Mouse (Mus musculus): Measurements from ENCODE around the gene Gm1123.

The Gm1123 gene

DNA sequence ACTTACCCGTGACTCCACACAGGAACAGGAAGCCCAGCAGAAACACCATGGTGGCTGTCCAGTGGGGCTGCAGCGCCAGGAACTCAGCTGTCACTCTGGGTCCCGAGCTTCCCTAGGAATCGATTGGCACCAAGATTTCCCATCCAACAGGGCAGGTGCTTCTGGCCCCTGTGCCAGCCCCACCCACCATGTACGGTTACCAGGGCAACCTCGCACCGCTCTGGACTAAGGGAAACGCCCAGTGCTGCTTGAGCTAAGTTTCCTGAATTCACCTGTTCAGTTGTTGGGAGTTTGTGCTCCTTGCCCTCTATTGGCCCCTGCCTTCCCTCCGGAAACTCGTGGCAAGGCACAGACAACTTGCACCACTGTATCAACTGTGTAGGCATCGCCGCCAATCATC, at the start of gene Gm1123:
Gm1123 (minus strand) TSS at position 141 of the 400 bp plus-strand sequence.
- DNase-seq (ENCODE audit: low spot score): no peak

DNA sequence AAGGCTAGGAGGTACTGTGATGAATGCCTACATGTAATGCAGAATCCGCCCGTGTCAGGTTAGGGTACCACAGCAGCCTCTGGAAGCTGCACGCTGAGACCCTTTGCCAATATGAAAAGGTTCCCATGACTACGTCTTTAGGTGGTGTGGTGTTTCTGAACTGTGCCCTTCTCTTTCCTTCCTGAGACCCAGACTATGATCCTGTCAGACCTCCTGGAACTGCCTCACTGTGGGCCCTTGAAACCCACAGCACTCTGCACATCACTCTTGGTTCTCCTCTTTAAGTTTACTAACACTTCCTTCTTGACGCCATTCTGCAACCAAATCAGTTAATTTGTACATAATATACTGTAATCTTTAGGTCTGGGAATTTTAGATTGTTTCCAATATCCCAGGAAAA, 46.2 kb upstream of the Gm1123 start:
- no peak for DNase-seq (ENCODE audit: low spot score)

DNA sequence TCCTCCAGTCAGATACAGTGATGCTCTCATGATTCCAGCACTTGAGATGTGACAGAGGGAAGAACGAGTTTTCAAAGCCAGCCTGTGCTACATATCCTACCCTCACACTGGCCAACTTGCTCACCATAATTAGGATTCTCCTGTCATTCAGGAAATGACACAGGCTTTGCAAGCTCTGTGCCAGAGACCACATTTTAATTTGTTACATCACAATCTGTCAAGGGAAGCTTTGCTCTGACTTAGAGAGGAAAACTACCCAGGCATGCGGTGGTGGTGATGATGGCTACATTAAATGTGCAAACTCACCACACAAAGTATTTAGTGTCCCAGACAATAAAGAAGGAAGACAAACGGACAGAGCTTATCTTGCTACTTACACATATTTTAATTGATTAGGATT, 45.8 kb upstream of the Gm1123 start:
- DNase-seq (ENCODE audit: low spot score): no peak

DNA sequence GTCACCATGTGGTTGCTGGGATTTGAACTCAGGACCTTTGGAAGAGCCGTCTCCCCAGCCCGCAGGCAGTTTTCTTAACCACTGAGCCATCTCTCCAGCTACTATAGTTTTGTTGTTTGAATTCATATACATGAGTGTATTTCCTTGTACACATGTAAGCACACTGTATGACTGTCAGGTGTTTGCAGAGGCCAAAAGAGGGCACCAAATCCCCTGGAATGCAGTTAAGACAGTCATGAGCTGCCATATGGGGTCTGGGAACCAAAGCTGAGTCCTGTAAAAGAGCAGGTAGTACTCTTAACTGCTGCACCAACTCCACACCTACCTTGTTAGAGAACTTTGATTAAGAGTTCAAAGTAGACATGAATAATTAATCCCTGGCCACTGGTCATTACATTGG, 45.1 kb upstream of the Gm1123 start:
- no peak for DNase-seq (ENCODE audit: low spot score)

DNA sequence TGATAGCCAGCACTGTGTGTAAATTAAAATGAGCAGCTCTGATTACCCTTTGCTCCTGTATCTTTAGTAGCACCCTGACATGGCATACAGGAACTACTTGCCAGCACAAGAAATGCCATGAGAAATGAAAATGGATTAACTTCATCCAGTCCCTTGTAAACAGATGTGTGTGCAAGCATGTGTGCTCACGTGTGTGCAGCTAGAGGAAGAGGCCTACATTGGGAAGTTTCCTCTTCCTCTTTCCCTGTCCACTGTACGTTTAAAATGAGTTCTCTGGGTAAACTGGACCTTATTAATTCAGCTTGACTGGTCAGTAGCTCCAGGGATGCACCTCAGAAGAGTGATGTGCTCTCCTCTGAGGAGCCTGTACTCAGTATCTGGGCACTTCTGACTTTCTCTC, 38.9 kb upstream of the Gm1123 start:
- no peak for DNase-seq (ENCODE audit: low spot score)

DNA sequence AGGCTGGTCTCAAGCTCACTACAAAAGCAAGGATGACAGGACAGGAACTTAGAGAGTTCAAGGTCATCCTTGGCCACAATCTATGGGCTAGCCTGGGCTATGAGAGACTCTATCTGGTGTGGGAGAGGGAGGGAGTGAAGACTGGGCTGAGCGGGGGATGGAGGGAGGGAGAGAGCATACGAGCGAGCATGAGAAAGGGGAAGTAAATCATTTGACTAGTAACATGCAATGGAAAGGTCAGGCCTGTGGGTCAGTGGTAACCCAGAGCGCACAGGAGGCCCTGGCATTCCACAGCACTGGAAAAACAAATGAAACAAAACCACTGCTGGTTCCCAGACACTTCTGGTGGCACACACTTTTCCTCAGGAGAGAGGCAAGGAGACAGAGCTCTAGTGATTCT, 37.0 kb upstream of the Gm1123 start:
- DNase-seq (ENCODE audit: low spot score): no peak

DNA sequence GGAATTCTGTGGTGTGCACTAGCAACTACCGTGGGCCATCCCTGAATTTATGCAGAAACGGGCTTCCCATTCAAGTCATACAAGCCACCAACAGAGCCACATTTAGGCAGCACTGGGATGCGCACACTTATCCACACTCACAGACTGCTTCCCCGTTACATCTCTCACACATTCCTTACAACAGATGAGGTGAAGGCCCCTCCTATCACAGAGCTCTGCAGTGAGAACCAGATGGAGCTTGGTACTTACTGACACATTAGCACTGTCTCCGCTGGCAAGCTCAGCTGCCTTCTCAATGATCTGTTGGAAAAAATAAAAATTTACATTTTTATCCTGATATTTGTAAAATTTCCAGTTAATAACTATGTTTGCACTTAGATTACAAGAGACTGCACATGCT, 29.8 kb upstream of the Gm1123 start:
- no peak for DNase-seq (ENCODE audit: low spot score)

DNA sequence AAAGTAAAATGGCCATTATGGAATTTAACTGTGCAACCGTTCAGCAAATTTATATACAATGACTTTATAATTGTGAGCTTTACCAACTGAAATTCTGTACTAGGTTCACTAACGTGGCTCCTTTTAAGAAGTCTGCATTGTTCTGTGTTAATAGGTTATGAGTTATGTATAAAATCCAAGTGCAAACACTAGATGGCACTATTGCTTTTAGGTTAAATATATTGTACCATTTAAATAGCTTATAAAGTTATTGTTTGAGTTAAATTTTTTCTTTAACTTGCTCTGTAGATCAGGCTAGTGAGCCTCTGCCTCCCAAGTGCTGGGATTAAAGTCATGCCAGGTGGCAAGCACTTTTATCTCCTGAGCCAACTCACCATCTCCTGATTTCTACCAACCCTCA, 28.7 kb upstream of the Gm1123 start:
- peak; percentile 67 for DNase-seq (ENCODE audit: low spot score)

DNA sequence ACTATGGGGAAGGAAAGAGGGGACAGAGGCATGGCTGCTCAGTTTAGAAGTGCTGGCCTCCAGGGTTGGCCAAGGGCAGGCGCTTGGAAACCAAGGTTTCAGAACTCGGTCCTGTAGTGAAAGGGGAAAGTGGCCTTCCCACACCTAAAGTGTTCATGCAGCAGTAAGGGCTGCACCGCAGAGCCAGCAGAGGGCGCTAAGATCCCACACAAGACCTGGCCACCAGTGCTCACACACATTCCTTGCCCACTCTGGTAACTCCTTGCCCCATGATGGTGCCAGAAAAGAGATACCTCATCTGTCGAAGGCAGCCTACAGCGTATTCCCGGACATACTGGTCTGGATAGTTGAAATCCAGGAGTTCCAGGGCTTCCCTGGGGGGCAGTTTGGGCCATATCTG, 27.0 kb upstream of the Gm1123 start:
- DNase-seq (ENCODE audit: low spot score): peak; percentile 54

DNA sequence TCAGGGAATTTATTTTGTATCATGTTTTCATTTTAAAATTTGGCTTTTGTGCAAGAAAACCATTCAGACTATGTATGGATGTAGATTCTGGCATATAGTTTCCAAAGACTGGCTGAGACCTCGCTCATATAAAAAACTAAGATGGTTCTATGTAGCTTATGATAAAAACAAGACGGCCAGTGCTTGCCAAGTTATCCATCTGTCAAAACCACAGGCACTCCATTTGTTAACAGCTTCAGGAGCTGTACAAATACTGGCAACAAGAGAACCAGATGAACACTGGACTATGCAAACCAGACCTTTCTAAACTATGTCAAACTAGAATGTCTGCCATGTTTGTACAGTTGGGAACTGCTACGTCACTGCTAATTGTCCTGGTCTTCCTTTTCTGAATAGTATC, 22.2 kb upstream of the Gm1123 start:
- no peak for DNase-seq (ENCODE audit: low spot score)

DNA sequence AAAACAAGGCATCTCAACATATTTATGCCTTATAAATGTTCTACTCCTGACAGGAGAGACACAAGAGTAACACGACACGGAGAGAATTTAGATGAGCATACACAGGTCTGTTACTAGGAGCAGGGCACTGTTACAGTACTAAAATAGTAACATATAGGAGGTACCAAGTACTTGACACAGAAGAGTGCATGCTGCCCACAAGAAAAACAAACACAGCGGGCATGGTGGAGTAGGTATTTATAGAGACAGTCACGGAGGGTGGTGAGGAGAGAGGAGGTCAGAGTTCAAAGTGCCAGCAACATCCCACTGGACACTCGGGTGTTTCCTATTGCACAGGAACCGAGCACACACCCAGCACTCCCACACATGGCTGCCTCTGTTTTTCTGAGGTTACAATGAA, 14.2 kb upstream of the Gm1123 start:
- DNase-seq (ENCODE audit: low spot score): peak; percentile 8

DNA sequence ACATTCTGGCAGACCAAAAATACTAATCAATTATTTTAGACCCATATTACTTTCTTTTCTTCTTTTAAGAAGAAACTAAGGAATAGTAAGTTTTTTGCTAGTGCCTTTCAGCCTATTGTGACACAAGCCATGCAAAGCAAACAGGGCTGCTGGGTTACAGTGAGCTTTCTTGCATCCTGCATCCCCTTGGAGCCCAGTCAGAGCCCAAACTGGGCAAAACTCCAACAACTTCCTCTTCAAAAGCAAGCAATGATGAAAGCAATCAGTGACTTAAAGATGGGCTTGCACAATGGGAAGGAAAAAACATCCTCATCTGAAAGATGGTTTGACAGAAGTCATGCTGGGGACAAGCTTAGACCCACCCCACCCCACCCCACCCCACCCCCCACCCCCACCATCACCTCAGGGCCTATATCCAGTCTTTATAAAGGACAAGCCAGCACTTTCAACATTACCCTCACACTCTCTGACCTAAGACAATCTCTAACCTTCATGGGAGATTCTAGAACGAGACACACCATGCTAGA, 13.3 kb upstream of the Gm1123 start:
- peak; percentile 16 for DNase-seq (ENCODE audit: low spot score)

DNA sequence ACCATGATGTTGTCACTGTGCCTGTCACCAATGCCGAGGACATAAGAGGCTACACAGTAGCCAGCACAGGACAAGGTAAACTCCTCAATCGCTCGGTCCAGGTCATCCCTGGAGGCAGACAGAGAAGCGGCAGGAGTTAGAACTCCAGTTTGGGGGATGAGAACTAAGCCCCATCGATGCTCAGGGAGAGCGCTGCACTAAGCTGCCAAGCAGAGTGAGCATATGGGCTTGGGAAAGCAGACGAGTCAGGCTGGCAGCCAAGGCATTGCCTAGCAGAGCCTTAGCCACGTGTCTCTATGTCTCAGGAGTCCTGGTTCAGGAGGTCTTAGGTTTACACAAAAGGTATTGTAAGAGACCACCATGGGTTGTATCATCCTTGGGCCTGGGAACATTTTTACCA, 9.2 kb upstream of the Gm1123 start:
- no peak for DNase-seq (ENCODE audit: low spot score)

DNA sequence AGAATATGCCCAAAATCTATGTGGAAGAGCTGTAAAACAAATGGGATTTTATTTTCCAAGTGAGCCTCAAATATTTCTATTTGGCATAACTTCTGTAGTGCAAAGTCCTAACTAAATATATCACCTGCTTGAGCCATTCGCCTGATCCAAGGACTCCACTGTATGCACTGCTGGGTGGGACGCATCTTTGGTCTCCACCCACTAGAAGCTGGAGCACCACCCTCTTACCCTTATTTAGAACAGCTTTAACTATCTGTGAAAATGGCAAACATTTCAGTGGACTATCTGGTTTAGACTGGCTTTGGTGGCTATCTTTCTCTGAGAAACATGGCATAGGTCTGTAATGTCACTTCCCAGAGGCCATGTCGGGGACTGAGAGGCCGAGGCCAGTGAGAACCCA, 7.1 kb upstream of the Gm1123 start:
- no peak for DNase-seq (ENCODE audit: low spot score)

DNA sequence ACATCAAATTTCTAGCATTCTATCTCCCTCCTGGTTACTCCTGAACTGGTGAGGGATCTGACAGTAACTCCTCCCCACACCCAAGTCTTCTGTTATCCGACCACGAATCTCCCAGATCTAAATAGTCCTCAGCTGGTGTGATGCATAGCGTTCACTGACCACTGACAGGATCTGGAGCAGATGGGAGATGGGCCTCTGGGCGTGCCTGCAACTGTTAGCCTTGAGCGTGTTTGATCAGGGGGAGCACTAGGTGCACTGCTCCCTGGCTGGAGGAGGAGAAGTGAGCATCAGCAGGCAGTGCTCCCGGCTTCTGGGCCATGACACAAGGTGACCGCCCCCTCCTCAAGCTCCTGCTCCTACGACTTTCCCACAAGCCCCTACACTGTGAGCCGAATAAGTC, 6.5 kb upstream of the Gm1123 start:
- no peak for DNase-seq (ENCODE audit: low spot score)

DNA sequence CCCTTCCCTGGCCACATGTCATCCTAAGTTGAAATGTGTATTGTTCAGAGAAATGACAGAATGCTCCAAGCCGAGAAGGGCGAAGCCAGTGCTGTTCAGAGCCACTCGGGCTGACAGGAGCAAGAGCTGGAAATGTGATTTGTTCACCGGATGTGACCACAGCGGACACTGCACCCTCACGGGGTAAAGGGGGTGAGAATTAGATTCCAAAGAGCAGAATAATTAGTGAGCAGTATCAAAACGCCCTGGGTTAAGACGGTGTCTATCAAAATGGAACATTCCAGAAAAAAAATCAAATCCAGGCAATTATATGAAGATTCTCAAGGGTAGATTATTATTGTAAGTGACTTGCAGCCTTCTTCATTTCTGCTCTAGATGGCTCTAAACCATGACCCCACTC, 1.4 kb downstream of the Gm1123 start:
- DNase-seq (ENCODE audit: low spot score): no peak

DNA sequence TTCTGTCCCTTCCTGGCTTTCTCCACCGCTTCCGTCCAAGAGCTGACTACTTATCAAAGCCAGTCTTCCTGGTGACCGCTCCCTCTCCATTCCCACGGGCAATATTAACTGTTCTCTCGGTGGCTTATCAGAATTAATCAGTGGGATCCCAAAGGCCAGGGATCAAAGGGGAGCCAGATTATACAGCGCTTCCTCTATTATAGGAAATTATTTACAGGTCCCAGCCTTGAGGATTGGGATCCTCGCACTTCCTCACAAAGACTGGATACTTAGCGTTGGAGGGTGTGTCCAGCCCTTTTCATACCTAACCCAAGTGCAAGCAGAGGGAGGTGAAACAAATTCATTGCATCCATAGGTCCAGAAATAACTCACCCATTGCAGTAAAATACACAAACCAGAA, 3.5 kb downstream of the Gm1123 start:
- no peak for DNase-seq (ENCODE audit: low spot score)

DNA sequence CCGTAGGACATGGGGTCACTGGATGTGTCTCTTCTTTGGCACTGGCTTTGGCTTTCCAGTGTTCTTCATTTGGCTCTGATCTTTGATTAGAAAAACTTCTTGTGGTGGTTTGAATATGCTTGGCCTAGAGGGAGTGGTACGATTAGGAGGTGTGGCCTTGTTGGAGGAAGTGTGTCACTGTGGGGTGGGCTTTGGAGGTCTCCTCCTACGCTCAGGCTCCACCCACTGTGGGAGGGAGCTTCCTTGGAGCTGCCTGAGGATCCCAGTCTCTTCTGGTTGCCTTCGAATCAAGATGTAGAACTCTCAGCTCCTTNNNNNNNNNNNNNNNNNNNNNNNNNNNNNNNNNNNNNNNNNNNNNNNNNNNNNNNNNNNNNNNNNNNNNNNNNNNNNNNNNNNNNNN, 13.8 kb downstream of the Gm1123 start:
- DNase-seq (ENCODE audit: low spot score): no peak

DNA sequence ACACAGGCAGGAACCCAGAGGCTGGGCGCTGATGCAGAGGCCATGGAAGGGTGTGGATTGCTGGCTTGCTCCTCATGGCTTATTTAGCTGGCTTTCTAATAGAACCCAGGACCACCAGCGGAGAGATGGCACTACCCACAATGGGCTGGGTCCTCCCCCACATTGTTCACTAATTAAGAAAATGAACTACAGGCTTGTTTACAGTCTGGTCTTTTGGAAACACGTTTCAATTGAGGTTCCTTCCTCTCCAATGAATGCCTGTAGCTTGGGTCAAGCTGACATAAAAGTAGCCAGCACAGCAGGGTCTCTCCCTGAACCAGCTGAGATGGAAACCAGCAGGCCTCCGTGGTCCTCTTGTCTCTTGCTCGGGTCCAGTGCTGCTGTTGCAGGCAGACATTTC, 14.3 kb downstream of the Gm1123 start:
- no peak for DNase-seq (ENCODE audit: low spot score)

DNA sequence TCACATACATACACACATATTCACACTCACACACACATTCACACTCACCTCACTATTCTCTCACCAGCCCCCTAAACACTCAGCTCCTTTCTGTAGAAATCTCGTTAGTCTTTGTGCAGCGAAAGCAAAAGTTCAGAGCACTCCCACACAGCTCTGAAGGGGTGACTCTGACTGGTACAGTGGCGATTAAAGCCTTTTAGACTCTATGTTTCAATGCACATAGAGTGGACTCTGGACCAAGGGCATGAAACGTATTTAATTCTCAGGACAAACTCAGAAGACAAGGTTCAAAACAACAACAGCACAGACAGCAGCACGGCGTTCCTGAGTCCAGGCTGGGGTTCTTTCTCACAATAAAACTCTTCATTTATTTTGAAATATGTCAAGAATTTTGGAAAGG, 17.8 kb downstream of the Gm1123 start:
- no peak for DNase-seq (ENCODE audit: low spot score)

DNA sequence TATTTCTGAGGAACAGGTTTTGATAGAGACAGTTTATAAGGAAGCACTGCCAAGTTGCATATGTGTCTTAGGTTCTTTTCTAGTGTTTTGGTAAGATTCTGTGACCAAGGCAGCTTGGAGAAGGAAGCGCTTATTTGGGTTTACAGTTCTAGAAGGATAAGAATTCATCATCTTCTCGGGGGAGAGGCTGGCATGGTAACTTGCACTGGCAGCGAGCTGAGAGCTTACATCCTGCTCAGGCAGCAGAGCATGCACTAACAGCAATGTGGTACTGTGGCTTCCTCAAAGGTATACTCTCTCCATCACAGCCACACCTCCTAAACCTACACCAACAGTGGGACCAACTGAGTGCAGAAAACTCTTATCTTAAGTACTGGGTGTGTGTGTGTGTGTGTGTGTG, 18.8 kb downstream of the Gm1123 start:
- DNase-seq (ENCODE audit: low spot score): no peak

DNA sequence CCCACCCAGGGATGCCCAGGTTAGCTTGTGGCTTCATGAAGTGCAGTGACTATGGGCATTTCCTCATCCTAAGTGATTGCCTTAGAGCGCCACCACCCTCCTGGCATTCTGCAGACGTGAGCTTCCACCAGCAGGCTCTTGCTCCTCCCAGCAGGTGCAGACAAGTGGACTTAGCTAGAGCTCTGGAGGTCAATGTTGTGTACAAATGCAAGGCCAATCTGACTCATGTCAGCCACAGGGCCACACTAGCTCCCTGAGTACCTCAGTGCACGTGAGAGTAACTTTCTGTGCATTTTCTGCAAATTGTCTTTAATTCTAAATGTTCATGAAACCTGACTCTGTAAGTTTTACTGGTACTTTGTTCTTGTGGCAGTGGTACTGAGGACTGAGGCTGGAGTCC, 19.2 kb downstream of the Gm1123 start:
- no peak for DNase-seq (ENCODE audit: low spot score)

DNA sequence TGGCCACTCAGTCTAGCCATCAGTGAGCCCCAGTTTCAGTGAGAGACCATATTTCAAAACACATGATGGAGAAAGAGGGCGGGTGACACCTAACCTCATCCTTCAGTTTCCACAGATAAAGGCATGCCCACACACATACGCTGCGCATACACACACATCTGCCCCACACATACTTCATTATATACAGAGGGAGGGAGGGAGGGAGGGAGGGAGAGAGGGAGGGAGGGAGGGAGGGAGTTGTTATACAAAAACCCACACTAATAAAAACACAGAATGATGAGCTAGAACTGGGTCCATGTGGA, 25.7 kb downstream of the Gm1123 start:
- DNase-seq (ENCODE audit: low spot score): no peak

DNA sequence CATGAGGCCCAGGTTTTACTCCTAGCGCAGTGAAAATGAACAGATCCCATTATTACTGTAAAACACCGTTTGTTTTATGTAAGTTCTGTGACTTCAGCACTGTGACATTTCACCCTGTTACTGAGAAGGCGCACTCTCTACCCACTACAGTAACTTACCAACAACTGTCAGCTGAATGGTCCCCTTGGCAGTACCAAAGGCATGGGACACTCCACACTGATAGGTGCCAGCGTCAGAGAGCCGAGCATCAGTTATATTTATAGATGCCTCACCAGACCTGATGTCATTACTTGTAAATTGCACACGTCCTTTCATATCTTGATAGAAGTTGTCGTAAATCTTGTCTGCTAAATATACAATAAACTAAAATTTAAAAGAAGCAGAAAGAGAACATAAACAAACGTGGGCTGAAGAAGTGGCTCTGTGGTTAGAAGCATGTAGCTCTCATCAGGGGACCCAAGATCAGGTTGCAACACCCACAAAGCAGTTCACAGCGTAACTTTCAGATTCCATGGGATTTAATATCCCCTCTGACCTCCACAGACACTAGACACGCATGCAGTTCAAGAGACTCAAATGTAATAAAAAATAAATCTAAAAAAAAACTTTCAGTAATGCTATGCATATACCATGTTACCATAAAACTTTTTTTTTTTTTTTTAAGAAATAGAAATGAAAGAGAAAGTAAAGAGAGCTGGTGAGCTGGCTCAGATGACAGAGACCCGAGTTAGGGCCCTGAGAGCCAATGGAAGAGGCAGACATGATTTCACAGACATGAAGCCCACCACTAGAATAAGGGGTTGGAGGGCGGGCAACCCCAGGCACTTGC, 26.2 kb downstream of the Gm1123 start:
- no peak for DNase-seq (ENCODE audit: low spot score)

Data from adipocyte (in vitro differentiated cells).